Mouse (Mus musculus) kidney, postnatal 36 days (tissue): ENCODE data around the gene Vmn2r86.
"Not testable (repeated sequence)": the region's sequence is repeated elsewhere in the genome, so short reads cannot be mapped to it uniquely, and the experiment has no call there.

Experiments
- DNase-seq, 2 experiments: peaks; one replicate each; pipeline ENCODE4 v3.0.0; 2021 to 2022; ENCODE audit warnings: mixed read lengths in 2 of 2

Vmn2r86 gene

GRCm38 (mm10) chr10:130455950-130456349 lies at the start of gene Vmn2r86:
TSS of gene Vmn2r86 (minus strand) at chr10:130456050.
- DNase-seq = not testable (repeated sequence)

GRCm38 (mm10) chr10:130497296-130497695 lies 41.4 kb upstream of the Vmn2r86 start, which contains the start of gene Vmn2r87:
TSS of gene Vmn2r87 (minus strand) at chr10:130497396.
- DNase-seq = no peak

GRCm38 (mm10) chr10:130470311-130470760 lies 14.5 kb upstream of the Vmn2r86 start:
- peak in 1 of 2 experiments; percentile 14 for DNase-seq

- DNase-seq = no peak
These were observed 11.1 kb downstream of the Vmn2r86 start for GRCm38 (mm10) chr10:130444776-130445175.

GRCm38 (mm10) chr10:130434185-130434898 lies 21.5 kb downstream of the Vmn2r86 start:
- DNase-seq = not testable (repeated sequence)

GRCm38 (mm10) chr10:130429603-130430002 lies 26.2 kb downstream of the Vmn2r86 start, which contains the start of gene Vmn2r85:
TSS of gene Vmn2r85 (minus strand) at chr10:130429703.
- not testable (repeated sequence) for DNase-seq

- DNase-seq = not testable (repeated sequence)
These were observed 33.5 kb downstream of the Vmn2r86 start for GRCm38 (mm10) chr10:130422368-130422767.

GRCm38 (mm10) chr10:130420401-130420800 lies 35.4 kb downstream of the Vmn2r86 start:
- DNase-seq = no peak

- not testable (repeated sequence) for DNase-seq
These were observed 35.9 kb downstream of the Vmn2r86 start for GRCm38 (mm10) chr10:130419954-130420353.

GRCm38 (mm10) chr10:130416352-130416751 lies 39.5 kb downstream of the Vmn2r86 start:
- DNase-seq = not testable (repeated sequence)

GRCm38 (mm10) chr10:130412167-130412698 lies 43.6 kb downstream of the Vmn2r86 start:
- DNase-seq = not testable (repeated sequence)

GRCm38 (mm10) chr10:130394232-130394631 lies 61.6 kb downstream of the Vmn2r86 start, which contains the start of gene Vmn2r84:
TSS of gene Vmn2r84 (minus strand) at chr10:130394332.
- DNase-seq = no peak
